13 mouse cellular contexts compared by ENCODE assay signal in genomic region chr5:97004178-97005030, GRCm38 (mm10). TPM values are rescaled to one million over a fixed set of nuclear protein-coding genes. Genes with fewer than 3 reads are reported as not detected.
DNase-seq lines count a peak whose midpoint lies in the region; ATAC-seq lines count a peak whose summit lies in the region.
"Had no signal": no experiment of that assay in that cellular context is flagged by ENCODE, and none has a peak within 500 bp of the region (broad histone marks: within the 10 kb centered on the region; RNA-seq: fewer than 3 reads in every experiment).

No protein-coding gene starts in this region.

- peak; percentile 31; the same call in 1 of the 2 replicates for ATAC-seq in lung, embryonic 15.5 days (ENCODE audit: borderline replicate concordance, extremely low read depth, low FRiP score, low TSS enrichment)
- ATAC-seq in liver, embryonic 11.5 days (replicated peaks; ENCODE audit: low FRiP score) = 0 out of 2 replicates have a peak, but pooled peaks have one; percentile 27
- no peak for ATAC-seq in stomach, embryonic 14.5 days (ENCODE audit: insufficient number of reproducible peaks, insufficient read depth, low FRiP score, low read depth)
- ATAC-seq: hindbrain, postnatal 0 days; midbrain, embryonic 15.5 days; Patski had no signal

- H3K9ac ChIP-seq in lung, embryonic 15.5 days = no peak overlapping the region
- 0 out of 2 replicates have a peak overlapping the region, but pooled peaks have one; percentile 43 for H3K9ac ChIP-seq in liver, embryonic 11.5 days (ENCODE audit: low read depth, low read length)
- H3K9ac ChIP-seq in stomach, embryonic 14.5 days (replicated peaks; ENCODE audit: low read depth, low read length) = no peak overlapping the region
- H3K9ac ChIP-seq: midbrain, embryonic 15.5 days had no signal

- H3K4me3 ChIP-seq in lung, embryonic 15.5 days = no peak overlapping the region
- no peak overlapping the region for H3K4me3 ChIP-seq in liver, embryonic 11.5 days (ENCODE audit: low read depth, low read length)
- no peak overlapping the region for H3K4me3 ChIP-seq in stomach, embryonic 14.5 days (ENCODE audit: low read depth, low read length)
- H3K4me3 ChIP-seq: midbrain, embryonic 15.5 days had no signal

- peak; percentile 19 for DNase-seq in gastrocnemius, adult 18-20 months (ENCODE audit: low spot score)
- DNase-seq in gastrocnemius, postnatal 10 days = no peak
- DNase-seq in lung, postnatal 14 days = no peak
- DNase-seq in liver, embryonic 11.5 days (ENCODE audit: low spot score) = no peak
- no peak for DNase-seq in natural killer cell, adult 2 months (ENCODE audit: low spot score in 2 of 2)
- no peak for DNase-seq in right cerebral cortex, postnatal 14 days
- DNase-seq: cerebellum, postnatal 10 days; gastrocnemius, postnatal 25 days had no signal

- H3K27me3 ChIP-seq in lung, embryonic 15.5 days = no peaks in the 10 kb centered on the region
- no peaks in the 10 kb centered on the region for H3K27me3 ChIP-seq in liver, embryonic 11.5 days (replicated peaks; ENCODE audit: control insufficient read depth, insufficient read depth, low read length)
- no peaks in the 10 kb centered on the region for H3K27me3 ChIP-seq in stomach, embryonic 14.5 days (ENCODE audit: control insufficient read depth, insufficient read depth, low read length)
- H3K27me3 ChIP-seq: midbrain, embryonic 15.5 days; Patski had no signal

- H3K36me3 ChIP-seq in lung, embryonic 15.5 days = no peaks in the 10 kb centered on the region
- 0 out of 2 replicates have a peak, but pooled peaks cover 3% of the 10 kb centered on the region for H3K36me3 ChIP-seq in liver, embryonic 11.5 days (ENCODE audit: control insufficient read depth, insufficient read depth, low read length)
- no peaks in the 10 kb centered on the region for H3K36me3 ChIP-seq in stomach, embryonic 14.5 days (ENCODE audit: control insufficient read depth, insufficient read depth, low read length)
- H3K36me3 ChIP-seq: midbrain, embryonic 15.5 days had no signal

- H3K4me2 ChIP-seq in lung, embryonic 15.5 days = no peak overlapping the region
- peak overlapping the region; percentile 54 for H3K4me2 ChIP-seq in liver, embryonic 11.5 days
- H3K4me2 ChIP-seq in stomach, embryonic 14.5 days (replicated peaks; ENCODE audit: low read depth, low read length) = peak overlapping the region; percentile 10; the same call in 1 of the 2 replicates
- H3K4me2 ChIP-seq: midbrain, embryonic 15.5 days had no signal

- H3K9me3 ChIP-seq in lung, embryonic 15.5 days = no peaks in the 10 kb centered on the region
- H3K9me3 ChIP-seq in liver, embryonic 11.5 days (ENCODE audit: control insufficient read depth, low read length) = no peaks in the 10 kb centered on the region
- no peaks in the 10 kb centered on the region for H3K9me3 ChIP-seq in stomach, embryonic 14.5 days (ENCODE audit: control insufficient read depth, low read depth, low read length)
- H3K9me3 ChIP-seq: midbrain, embryonic 15.5 days had no signal

- 52% methylated on average over 23 of the region's 23 CpGs for WGBS in lung, embryonic 15.5 days
- 70% methylated on average over 23 of the region's 23 CpGs for WGBS in liver, embryonic 11.5 days
- WGBS in stomach, embryonic 14.5 days = 51% methylated on average over 23 of the region's 23 CpGs

- H3K27ac ChIP-seq in lung, embryonic 15.5 days = no peak overlapping the region
- peak overlapping the region; percentile 70 for H3K27ac ChIP-seq in liver, embryonic 11.5 days (ENCODE audit: low read depth, low read length)
- H3K27ac ChIP-seq in stomach, embryonic 14.5 days (ENCODE audit: low read length) = peak overlapping the region; percentile 33; the same call in 1 of the 2 replicates
- H3K27ac ChIP-seq: hindbrain, postnatal 0 days; midbrain, embryonic 15.5 days had no signal

- H3K4me1 ChIP-seq in lung, embryonic 15.5 days = peaks cover 14% of the 10 kb centered on the region
- H3K4me1 ChIP-seq in liver, embryonic 11.5 days (replicated peaks; ENCODE audit: control insufficient read depth, insufficient read depth, low read length) = peaks cover 82% of the 10 kb centered on the region
- H3K4me1 ChIP-seq in stomach, embryonic 14.5 days (ENCODE audit: control insufficient read depth, insufficient read depth, low read length) = peaks cover 17% of the 10 kb centered on the region; the same call in 1 of the 2 replicates

RNA-seq across cellular contexts. Expression of gene Bmp2k, which starts 6.9 kb away (rescaled TPM):
- total RNA-seq in gastrocnemius, adult 18-20 months (2021) = 10 to 100 TPM; 11.8 to 13.2 TPM
- 10 to 100 TPM; 12.6 to 15.1 TPM for total RNA-seq in gastrocnemius, postnatal 10 days (2021)
- polyA plus RNA-seq in lung, embryonic 15.5 days (2015; fragmentation: Nextera tagmentation; extraction: Ambion mirVana) = 11.2 TPM in 2 replicates
- 31.1 and 34.5 TPM in 2 replicates for polyA plus RNA-seq in liver, embryonic 11.5 days (2014; fragmentation: Nextera tagmentation; extraction: Ambion mirVana)
- polyA plus RNA-seq in stomach, embryonic 14.5 days (2014; fragmentation: Nextera tagmentation; extraction: Ambion mirVana) = 13.4 and 13.5 TPM in 2 replicates
